8 mouse cellular contexts compared by ENCODE assay signal in genomic region chr8:91551775-91552538, GRCm38 (mm10).
DNase-seq lines count a peak whose midpoint lies in the region; ATAC-seq and TF ChIP-seq lines count a peak whose summit lies in the region.

No protein-coding gene starts in this region.

- no peaks in the 10 kb centered on the region for H3K27me3 ChIP-seq in midbrain, postnatal 0 days (ENCODE audit: insufficient read depth, low read length)

- H3K36me3 ChIP-seq in midbrain, postnatal 0 days (ENCODE audit: insufficient read depth, low read length), result no peaks in the 10 kb centered on the region

- no peak for ATAC-seq in midbrain, postnatal 0 days (ENCODE audit: low FRiP score)

- no peak overlapping the region for H3K4me2 ChIP-seq in midbrain, postnatal 0 days (ENCODE audit: low read depth, low read length, poor library complexity, severe bottlenecking)

- TF ChIP-seq CTCF in midbrain, postnatal 0 days (IDR thresholded peaks at IDR 0.05), result no peak

- H3K4me1 ChIP-seq in midbrain, postnatal 0 days (ENCODE audit: insufficient read depth, low read length), result 0 out of 2 replicates have a peak, but pooled peaks cover 5% of the 10 kb centered on the region

- 28% methylated on average over 10 of the region's 10 CpGs for WGBS in midbrain, postnatal 0 days

- DNase-seq in left cerebral cortex, postnatal 14 days (ENCODE audit: low spot score in 2 of 2), result peak; percentile 44 to 48
- no peak for DNase-seq in left cerebral cortex, adult 8-10 months (ENCODE audit: low spot score in 2 of 2)
- peak; percentile 91 for DNase-seq in cerebellum, adult 9-11 months
- peak; percentile 43 to 47 for DNase-seq in heart, postnatal 36 days
- DNase-seq in midbrain, postnatal 0 days (ENCODE audit: low spot score), result peak; percentile 88
- no peak for DNase-seq in spleen, postnatal 4 days (ENCODE audit: low spot score in 2 of 2)
- no peak for DNase-seq in ovary, postnatal 14 days (ENCODE audit: low spot score)
- DNase-seq in spleen, postnatal 36 days (ENCODE audit: low spot score in 2 of 2), result no peak

- no peak overlapping the region for H3K9ac ChIP-seq in midbrain, postnatal 0 days (replicated peaks; ENCODE audit: low read length, poor library complexity, severe bottlenecking)

- peak overlapping the region; percentile 18; the same call in 1 of the 2 replicates for H3K27ac ChIP-seq in midbrain, postnatal 0 days (ENCODE audit: low read depth, low read length)

- no peak overlapping the region for H3K4me3 ChIP-seq in midbrain, postnatal 0 days (ENCODE audit: low read depth, low read length)

- intact Hi-C loops in left cerebral cortex, postnatal 14 days (cut with DNase I), result no loop called here
- intact Hi-C loops in heart, postnatal 36 days (cut with DNase I), result loop anchor here (5.0 kb wide), 1 partner anchor 75 kb away; no protein-coding TSS in a partner anchor

- H3K9me3 ChIP-seq in midbrain, postnatal 0 days (ENCODE audit: low read length), result no peaks in the 10 kb centered on the region

Comparison
In these comparisons a context has a peak if more than half of its experiments do, and no peak if none do; other contexts are left out.
1. DNase-seq: peak in left cerebral cortex, postnatal 14 days (2 of 2), cerebellum, adult 9-11 months (single experiment), heart, postnatal 36 days (2 of 2) and midbrain, postnatal 0 days (single experiment); none in left cerebral cortex, adult 8-10 months (0 of 2), spleen, postnatal 4 days (0 of 2), ovary, postnatal 14 days (single experiment) and spleen, postnatal 36 days (0 of 2).